Mouse (Mus musculus) MEL (cell line): ENCODE data around the gene Krt83. TPM values are rescaled to one million over a fixed set of nuclear protein-coding genes. Genes with fewer than 3 reads are reported as not detected.

ENCODE experiments used
- DNase-seq: peaks from one replicate; pipeline ENCODE4 v3.0.0; 2011; ENCODE audit warnings: low read depth, low spot score
- H3K27ac ChIP-seq: 2 replicates; pipeline ENCODE4 v1.5.1; 2012; ENCODE audit warnings: low read depth, mild to moderate bottlenecking, control low read depth, low read length, moderate library complexity; ENCODE audit not compliant: control insufficient read depth
- H3K27me3 ChIP-seq, 2 experiments: fragments of 150-350 bp in 1 of 2; sonication (generic) in 1 of 2; 2 replicates each; pipeline ENCODE4 v1.6.1; 2012; ENCODE audit warnings: low read length in 2 of 2, mild to moderate bottlenecking in 2 of 2, improper control_type of control experiment in 1 of 2, moderate library complexity in 1 of 2; ENCODE audit not compliant: insufficient read depth in 2 of 2, control insufficient read depth in 1 of 2
- H3K36me3 ChIP-seq, 2 experiments: 2 replicates each; pipeline ENCODE4 v1.6.1; 2012 to 2014; ENCODE audit warnings: low read length in 2 of 2, improper control_type of control experiment in 1 of 2, inconsistent platforms in 1 of 2, mild to moderate bottlenecking in 1 of 2; ENCODE audit not compliant: insufficient read depth in 2 of 2, control insufficient read depth in 1 of 2
- H3K4me1 ChIP-seq, 2 experiments: fragments of 150-350 bp in 1 of 2; sonication (generic) in 1 of 2; 2 replicates each; pipeline ENCODE4 v1.6.1; 2012; ENCODE audit warnings: low read length in 2 of 2, improper control_type of control experiment in 1 of 2, mild to moderate bottlenecking in 1 of 2; ENCODE audit not compliant: insufficient read depth in 2 of 2, control insufficient read depth in 1 of 2
- H3K4me3 ChIP-seq, 2 experiments: fragments of 150-350 bp in 1 of 2; sonication (generic) in 1 of 2; 2 replicates each; pipeline ENCODE4 v1.5.1; 2012; ENCODE audit warnings: low read depth in 2 of 2, low read length in 2 of 2, mild to moderate bottlenecking in 2 of 2, moderate library complexity in 2 of 2, control low read depth in 1 of 2, improper control_type of control experiment in 1 of 2; ENCODE audit not compliant: control insufficient read depth in 1 of 2, insufficient read depth in 1 of 2
- H3K79me2 ChIP-seq: 2 replicates; pipeline ENCODE4 v1.6.1; 2012; ENCODE audit warnings: mild to moderate bottlenecking, low read length, moderate library complexity; ENCODE audit not compliant: control insufficient read depth, poor library complexity, insufficient read depth
- H3K9ac ChIP-seq: 2 replicates; pipeline ENCODE4 v1.6.1; 2012; ENCODE audit warnings: low read depth, mild to moderate bottlenecking, control low read depth, low read length, moderate library complexity; ENCODE audit not compliant: control insufficient read depth, poor library complexity, severe bottlenecking
- H3K9me3 ChIP-seq: fragments of 150-350 bp; sonication (generic); replicated peaks from 2 replicates; pipeline ENCODE4 v1.6.1; 2012; ENCODE audit warnings: mild to moderate bottlenecking, low read length, improper control_type of control experiment, moderate library complexity; ENCODE audit not compliant: insufficient read depth
- EP300 ChIP-seq, 2 experiments: IDR thresholded peaks; 2 replicates each; pipeline ENCODE4 v1.6.1; 2011; ENCODE audit warnings: improper control_type of control experiment in 2 of 2, low read length in 2 of 2, low read depth in 1 of 2, mild to moderate bottlenecking in 1 of 2
- JUND ChIP-seq: IDR thresholded peaks from 2 replicates; pipeline ENCODE4 v1.6.1; 2011; ENCODE audit warnings: low read depth, mild to moderate bottlenecking, improper control_type of control experiment, low read length
- MAX ChIP-seq: IDR thresholded peaks from 2 replicates; pipeline ENCODE4 v1.6.1; 2011; ENCODE audit warnings: low read length, improper control_type of control experiment
- MEF2A ChIP-seq: IDR thresholded peaks from 2 replicates; pipeline ENCODE4 v1.6.1; 2014; ENCODE audit warnings: low read depth, mild to moderate bottlenecking, inconsistent platforms, low read length, improper control_type of control experiment; ENCODE audit not compliant: poor library complexity, insufficient replicate concordance, severe bottlenecking; ENCODE audit errors: extremely low read depth
- RAD21 ChIP-seq: IDR thresholded peaks from 2 replicates; pipeline ENCODE4 v1.6.1; 2011; ENCODE audit warnings: mild to moderate bottlenecking, low read depth, low read length, improper control_type of control experiment
- SMC3 ChIP-seq: IDR thresholded peaks from 2 replicates; pipeline ENCODE4 v1.6.1; 2011; ENCODE audit warnings: low read depth, low read length, improper control_type of control experiment
- ZNF384 ChIP-seq: IDR thresholded peaks from 2 replicates; pipeline ENCODE4 v1.6.1; 2012; ENCODE audit warnings: low read depth, mild to moderate bottlenecking, inconsistent platforms, low read length, improper control_type of control experiment
- polyA plus RNA-seq, 2 experiments: library from polyadenylated mRNA; stranded (reverse) in 1 of 2; unstranded in 1 of 2; fragments of >175 nt in 1 of 2; fragments of >200 nt in 1 of 2; gene quantifications; 2 replicates each; pipeline versions ENCODE4 v1.2.1 to v1.2.4; 2012; ENCODE audit warnings: low replicate concordance in 2 of 2, low read depth in 1 of 2; ENCODE audit not compliant: insufficient read length in 2 of 2, insufficient read depth in 1 of 2, missing spikeins in 1 of 2
- total RNA-seq: library from RNA; depleted of rRNA; stranded (reverse); fragments of 300-350 nt; gene quantifications from 2 replicates; pipeline ENCODE4 v1.2.3, GENCODE M21; 2012; rRNA removed

The Krt83 gene
- total and polyA plus RNA-seq, 3 experiments, result not detected

- H3K9me3 ChIP-seq, result no peaks in the 10 kb centered on the region
- no peak overlapping the region for H3K27ac ChIP-seq
- H3K9ac ChIP-seq, result no peak overlapping the region
- no peak for TF ChIP-seq MEF2A
- no peak for TF ChIP-seq EP300 (IDR thresholded peaks at IDR 0.05; ENCODE audit: low read depth in 1 of 2, low read length in 2 of 2)
- no peak for TF ChIP-seq JUND
- TF ChIP-seq SMC3, result no peak
- no peak for TF ChIP-seq MAX
- TF ChIP-seq ZNF384, result no peak
- TF ChIP-seq RAD21, result no peak
- H3K36me3 ChIP-seq, result no peaks in the 10 kb centered on the region
- H3K79me2 ChIP-seq, result no peaks in the 10 kb centered on the region
- no peaks in the 10 kb centered on the region for H3K27me3 ChIP-seq
- no peaks in the 10 kb centered on the region for H3K4me1 ChIP-seq
- H3K4me3 ChIP-seq, result no peak overlapping the region
- no peak for DNase-seq
Observed at GRCm38 (mm10) chr15:101436611-101437010, 54.7 kb downstream of the Krt83 start.

Other genes with a start within 250 kb of the Krt83 start
- 1.7 and 2.0 TPM in 2 replicates for gene Nr4a1, start 237.2 kb downstream of the Krt83 start, total RNA-seq
- 10 to 100 TPM in 1 of 2 experiments, not detected in 1; 12.8 TPM for gene Nr4a1, start 237.2 kb downstream of the Krt83 start, polyA plus RNA-seq
- 75.5 and 90.3 TPM in 2 replicates for gene Atg101, start 207.2 kb downstream of the Krt83 start, total RNA-seq
- 10 to 100 TPM in 1 of 2 experiments, not detected in 1; 75.2 TPM for gene Atg101, start 207.2 kb downstream of the Krt83 start, polyA plus RNA-seq
- gene 6030408B16Rik, start 198.3 kb downstream of the Krt83 start, total RNA-seq, result 0.07 and 0.12 TPM in 2 replicates
- under 1 TPM in 1 of 2 experiments, not detected in 1; 0.18 TPM for gene 6030408B16Rik, start 198.3 kb downstream of the Krt83 start, polyA plus RNA-seq
- not detected in 2 replicates for gene Krt80, start 121.3 kb downstream of the Krt83 start, total RNA-seq
- not detected for gene Krt80, start 121.3 kb downstream of the Krt83 start, polyA plus RNA-seq
- gene Krt7, start 80.5 kb downstream of the Krt83 start, total RNA-seq, result 0.04 TPM in 1 of 2 replicates, not detected in the other
- gene Krt7, start 80.5 kb downstream of the Krt83 start, polyA plus RNA-seq, result under 1 TPM in 1 of 2 experiments, not detected in 1; 0.03 TPM
- gene Krt87, start 52.7 kb downstream of the Krt83 start, total RNA-seq, result not detected in 2 replicates
- not detected for gene Krt87, start 52.7 kb downstream of the Krt83 start, polyA plus RNA-seq
- not detected in 2 replicates for gene Krt88, start 43.8 kb downstream of the Krt83 start, total RNA-seq
- not detected for gene Krt88, start 43.8 kb downstream of the Krt83 start, polyA plus RNA-seq
- not detected in 2 replicates for gene Krt81, start 27.8 kb downstream of the Krt83 start, total RNA-seq
- gene Krt81, start 27.8 kb downstream of the Krt83 start, polyA plus RNA-seq, result not detected
- not detected in 2 replicates for gene Krt86, start 18.0 kb downstream of the Krt83 start, total RNA-seq
- gene Krt86, start 18.0 kb downstream of the Krt83 start, polyA plus RNA-seq, result not detected
- not detected in 2 replicates for gene Gm49425, start 25.7 kb upstream of the Krt83 start, total RNA-seq
- not detected for gene Gm49425, start 25.7 kb upstream of the Krt83 start, polyA plus RNA-seq
- gene Krt84, start 41.3 kb upstream of the Krt83 start, total RNA-seq, result not detected in 2 replicates
- gene Krt84, start 41.3 kb upstream of the Krt83 start, polyA plus RNA-seq, result not detected
- gene Krt82, start 59.2 kb upstream of the Krt83 start, total RNA-seq, result not detected in 2 replicates
- not detected for gene Krt82, start 59.2 kb upstream of the Krt83 start, polyA plus RNA-seq
- not detected in 2 replicates for gene Krt90, start 71.4 kb upstream of the Krt83 start, total RNA-seq
- not detected for gene Krt90, start 71.4 kb upstream of the Krt83 start, polyA plus RNA-seq
- gene Krt75, start 82.4 kb upstream of the Krt83 start, total RNA-seq, result not detected in 2 replicates
- not detected for gene Krt75, start 82.4 kb upstream of the Krt83 start, polyA plus RNA-seq
- not detected in 2 replicates for gene Gm5414, start 136.7 kb upstream of the Krt83 start, total RNA-seq
- gene Gm5414, start 136.7 kb upstream of the Krt83 start, polyA plus RNA-seq, result not detected
- gene Gm5478, start 155.9 kb upstream of the Krt83 start, total RNA-seq, result not detected in 2 replicates
- gene Gm5478, start 155.9 kb upstream of the Krt83 start, polyA plus RNA-seq, result not detected
- gene Krt6b, start 188.8 kb upstream of the Krt83 start, total RNA-seq, result not detected in 2 replicates
- not detected for gene Krt6b, start 188.8 kb upstream of the Krt83 start, polyA plus RNA-seq
- gene Krt6a, start 202.8 kb upstream of the Krt83 start, total RNA-seq, result not detected in 2 replicates
- gene Krt6a, start 202.8 kb upstream of the Krt83 start, polyA plus RNA-seq, result not detected
- not detected in 2 replicates for gene Krt5, start 221.4 kb upstream of the Krt83 start, total RNA-seq
- not detected for gene Krt5, start 221.4 kb upstream of the Krt83 start, polyA plus RNA-seq